Mouse (Mus musculus): ENCODE measurements at regions not wholly inside any gene's neighbourhood (a gene's known extent, or its start where the extent isn't known, plus 50 kb on each side); places are given as distances from the start of the nearest gene placed in this dataset.
A peak's percentile ranks its signal among the peaks of the same experiment; 100 is the strongest.
"Not testable (repeated sequence)": the region's sequence is repeated elsewhere in the genome, so short reads cannot be mapped to it uniquely, and the experiment has no call there.

DNA sequence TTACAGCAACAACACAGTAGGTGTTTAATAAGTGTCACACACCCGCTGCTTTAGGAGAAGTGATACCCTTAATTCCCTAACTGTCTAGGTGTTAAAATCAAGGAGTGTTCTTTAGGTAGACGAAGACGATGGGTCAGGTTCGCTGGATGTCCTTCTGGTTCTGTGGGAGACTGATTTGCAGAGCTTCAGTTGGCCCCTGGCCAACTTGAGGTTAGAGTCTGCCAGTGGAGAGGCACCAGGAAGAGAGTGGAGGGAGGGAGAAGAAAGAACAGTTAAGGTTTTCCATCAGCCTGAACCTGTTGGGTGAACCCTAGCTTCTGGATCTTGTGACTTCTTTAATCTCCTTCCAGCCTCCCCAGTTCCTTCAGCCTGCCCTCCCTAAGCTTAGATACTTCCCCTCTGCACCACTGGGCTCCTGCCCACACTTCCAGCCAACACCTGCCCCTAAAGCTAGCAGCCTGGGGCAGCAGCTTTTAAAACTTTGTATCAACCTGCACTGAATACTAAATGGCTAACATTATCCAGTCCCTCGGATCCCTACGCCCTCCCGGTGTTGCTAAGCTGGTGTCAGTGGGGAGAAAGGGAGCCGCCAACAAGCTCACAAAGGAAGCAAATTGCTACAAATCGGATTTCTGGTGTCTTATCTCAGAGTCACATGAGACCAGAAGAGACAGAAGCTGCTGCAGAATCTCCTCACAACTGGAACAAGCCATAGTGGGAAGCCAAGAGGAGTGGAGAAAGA, 62.1 kb upstream of the Adgrl1 start:
- DNase-seq (ENCODE audit: low spot score) = peak; percentile 87

DNA sequence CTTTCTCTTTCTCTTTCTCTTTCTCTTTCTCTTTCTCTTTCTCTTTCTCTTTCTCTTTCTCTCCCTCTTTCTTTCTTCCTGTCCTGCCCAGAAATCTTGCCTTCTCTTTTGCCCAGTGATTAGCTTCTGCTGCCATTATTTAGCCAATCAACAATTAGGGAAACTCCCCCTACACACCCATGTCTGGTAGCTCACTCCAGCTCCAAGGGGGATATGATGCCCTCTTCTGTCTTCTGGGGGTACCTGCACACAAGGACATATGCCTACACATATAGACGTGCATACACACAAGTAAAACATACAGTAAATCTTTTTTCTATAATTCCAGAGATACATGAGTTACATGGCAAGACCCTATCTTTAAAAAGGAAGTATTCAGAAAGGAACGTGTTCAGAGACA, 70.1 kb upstream of the Adgrl1 start:
- DNase-seq (ENCODE audit: low spot score) = no peak

DNA sequence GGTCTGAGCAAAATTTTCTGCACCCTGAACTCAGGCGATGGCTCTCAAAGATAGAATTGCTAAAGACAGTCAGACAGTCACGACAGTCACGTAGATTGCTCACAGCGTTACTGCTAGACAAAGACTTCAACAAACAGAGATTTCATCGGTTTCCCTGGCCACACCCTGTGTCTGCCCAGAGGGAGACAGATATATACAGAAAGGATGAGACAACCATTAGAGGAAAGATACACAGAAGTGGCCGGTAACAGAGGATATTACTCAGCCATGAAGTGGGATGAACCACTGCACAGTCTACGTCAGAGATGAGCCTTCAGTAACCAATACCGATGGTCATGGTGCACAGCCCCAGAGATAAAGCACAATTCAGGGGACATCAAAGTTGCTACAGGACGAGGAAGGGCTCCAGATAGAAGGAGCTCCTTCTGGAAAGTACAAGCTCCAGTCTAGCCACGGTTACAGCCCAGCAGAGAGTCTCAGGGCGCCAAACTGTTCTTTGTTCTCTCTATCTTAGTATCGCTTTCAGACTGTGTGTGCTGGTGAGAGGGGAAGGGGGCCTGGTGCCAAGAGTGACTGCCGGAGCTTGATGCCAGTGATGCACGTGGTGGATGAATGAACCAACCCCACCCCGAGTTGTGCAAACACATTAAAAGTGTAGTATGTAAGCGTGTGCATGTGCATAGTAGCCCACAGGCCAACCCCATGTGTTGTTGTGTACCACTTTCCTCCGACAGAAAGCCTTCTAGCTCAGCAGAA, 74.8 kb upstream of the Adgrl1 start:
- no peak for DNase-seq (ENCODE audit: low spot score)

DNA sequence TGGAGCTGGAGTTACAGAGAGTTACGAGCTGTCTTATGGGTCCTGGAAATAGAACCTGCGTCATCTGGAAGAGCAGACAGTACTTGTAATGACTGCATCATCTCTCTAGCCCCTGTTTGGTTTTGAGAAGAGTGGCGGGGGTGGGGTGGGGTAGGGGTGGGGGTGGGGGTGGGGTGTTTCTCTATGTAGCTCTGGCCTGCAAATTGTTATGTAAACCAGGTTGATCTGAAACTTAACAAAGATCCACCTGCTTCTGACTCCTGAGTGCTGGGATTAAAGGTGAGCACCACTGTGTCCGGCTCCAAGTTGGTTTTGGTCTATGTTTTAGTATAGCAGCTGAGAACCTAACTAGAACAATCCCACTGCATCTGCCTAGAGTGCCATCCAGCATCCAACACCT, 78.0 kb upstream of the Adgre5 start:
- no peak for DNase-seq (ENCODE audit: low spot score)

DNA sequence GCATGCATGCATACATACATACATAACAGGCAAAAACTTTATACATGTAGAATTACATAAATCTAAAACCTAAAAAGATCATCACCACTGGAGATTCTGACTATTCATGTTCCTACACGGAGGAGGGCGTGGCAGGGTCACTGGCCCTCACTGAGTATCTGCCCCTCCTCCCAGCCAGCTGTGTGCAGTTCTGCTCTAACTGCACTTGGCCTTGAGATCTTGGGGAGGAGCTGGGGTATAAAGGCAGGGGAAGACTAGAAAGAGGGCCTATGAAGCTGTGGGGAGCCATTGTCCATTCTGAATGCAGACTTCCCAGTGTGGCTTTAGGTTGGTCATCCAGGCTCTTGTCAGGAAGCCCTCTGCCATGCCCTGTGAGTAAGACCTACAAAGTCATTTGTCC, 69.5 kb upstream of the Adgre5 start:
- DNase-seq (ENCODE audit: low spot score) = no peak

DNA sequence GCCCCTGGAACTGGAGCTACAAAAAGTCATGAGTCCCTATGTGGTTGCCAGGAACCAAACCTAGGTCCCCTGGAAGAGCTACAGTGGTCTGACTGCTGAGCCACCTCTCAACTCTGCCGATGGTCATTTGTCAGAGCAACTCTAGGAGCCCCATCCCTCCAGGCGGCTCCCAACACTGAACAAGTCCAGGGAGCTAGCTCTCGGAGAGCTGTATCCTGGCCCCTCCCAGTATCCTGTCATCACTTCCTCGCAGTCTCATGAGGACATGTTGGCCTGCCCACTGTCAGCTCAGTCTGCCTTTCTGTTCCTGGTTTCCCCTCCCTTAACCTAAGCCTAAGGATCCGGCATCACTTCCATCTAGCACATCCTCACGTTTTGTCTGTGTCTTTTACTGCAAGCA, 64.5 kb upstream of the Adgre5 start:
- DNase-seq (ENCODE audit: low spot score) = no peak

DNA sequence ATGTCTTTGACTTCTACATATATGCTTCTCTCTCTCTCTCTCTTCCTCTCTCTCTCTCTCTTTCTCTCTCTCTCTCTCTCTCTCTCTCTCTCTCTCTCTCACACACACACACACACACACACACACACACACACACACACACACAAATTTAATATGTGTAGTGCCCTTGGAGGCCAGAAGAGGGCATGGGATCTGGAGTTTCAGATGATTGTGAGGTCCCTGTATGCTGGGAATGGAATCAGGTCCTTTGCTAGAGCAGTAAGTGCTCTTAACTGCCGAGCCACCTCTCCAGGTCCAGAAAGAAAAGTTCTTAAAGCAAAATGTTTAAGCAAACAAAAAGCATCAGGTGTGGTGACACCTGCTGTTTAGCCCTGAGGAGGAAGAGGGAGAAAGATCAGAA, 62.2 kb upstream of the Adgre5 start:
- not testable (repeated sequence) for DNase-seq (ENCODE audit: low spot score)

DNA sequence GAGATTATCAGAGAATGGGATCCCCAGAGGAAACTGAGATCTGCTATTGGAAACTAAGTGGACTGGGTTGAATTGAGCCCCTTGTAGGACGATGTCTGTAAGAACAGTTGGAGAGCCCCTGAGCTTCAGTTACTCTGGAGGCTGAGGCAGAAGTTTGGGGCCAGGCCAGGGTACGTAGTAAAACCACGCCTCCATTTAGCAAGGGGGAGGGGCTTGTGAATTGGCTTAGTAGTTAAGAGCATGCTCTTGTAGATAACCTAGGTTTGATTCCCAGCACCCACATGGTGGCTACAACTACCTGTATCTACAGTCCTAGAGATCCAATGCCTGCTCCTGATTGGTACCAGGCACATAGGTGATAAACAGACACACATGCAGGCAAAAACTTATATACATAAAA, 61.4 kb upstream of the Adgre5 start:
- no peak for DNase-seq (ENCODE audit: low spot score)

DNA sequence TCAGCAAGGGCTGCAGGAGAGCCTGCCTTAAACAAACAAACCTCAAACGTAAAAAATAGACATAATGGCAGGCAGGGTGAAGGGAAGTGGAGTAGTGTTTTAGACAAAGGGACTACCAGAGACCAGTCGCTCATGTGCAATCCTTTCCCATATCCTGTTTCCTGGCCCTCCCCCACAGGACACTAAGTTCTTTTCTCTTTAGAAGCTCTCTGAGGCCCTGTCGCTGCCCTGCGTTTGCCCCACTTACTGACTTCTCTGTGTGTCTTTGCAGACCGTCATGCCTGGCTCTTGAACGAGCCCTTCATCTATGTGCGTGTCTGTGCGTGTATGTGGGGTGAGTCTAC, 58.5 kb upstream of the Adgre5 start:
- no peak for DNase-seq (ENCODE audit: low spot score)

DNA sequence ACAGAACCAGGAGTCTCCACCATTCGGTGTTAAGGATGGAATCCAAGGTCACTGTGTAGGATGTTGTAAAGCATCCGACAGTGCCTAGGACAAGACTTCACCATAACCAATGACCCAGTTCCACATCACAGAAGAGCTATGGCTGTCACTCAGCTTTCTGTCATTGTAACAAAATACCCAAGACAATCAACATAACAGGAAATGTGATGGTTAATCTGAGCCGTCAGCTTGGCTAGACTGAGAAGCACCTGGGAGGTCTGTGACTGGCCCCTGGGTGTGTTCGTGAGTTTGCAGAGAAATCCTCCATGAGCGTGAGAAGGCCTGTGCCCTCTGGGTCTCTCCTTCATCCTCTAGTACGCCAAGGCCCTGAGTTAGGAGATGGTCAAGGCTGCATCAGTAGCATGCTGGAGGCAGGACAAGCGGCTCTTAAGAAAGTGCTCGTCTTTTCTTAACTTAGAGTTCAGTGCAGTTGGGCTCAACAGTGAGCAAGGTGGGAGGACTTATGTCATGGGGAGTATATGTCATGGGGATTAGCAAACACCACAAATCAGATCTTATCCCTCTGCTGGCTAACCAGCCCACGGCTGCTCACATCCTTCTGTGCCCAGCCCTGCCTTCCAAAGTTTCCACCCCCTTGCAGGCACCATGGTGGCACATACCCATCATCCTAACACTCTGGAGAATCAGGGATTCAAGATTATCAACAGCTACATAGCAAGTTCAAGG, 57.9 kb upstream of the Adgre5 start:
- DNase-seq (ENCODE audit: low spot score) = no peak

DNA sequence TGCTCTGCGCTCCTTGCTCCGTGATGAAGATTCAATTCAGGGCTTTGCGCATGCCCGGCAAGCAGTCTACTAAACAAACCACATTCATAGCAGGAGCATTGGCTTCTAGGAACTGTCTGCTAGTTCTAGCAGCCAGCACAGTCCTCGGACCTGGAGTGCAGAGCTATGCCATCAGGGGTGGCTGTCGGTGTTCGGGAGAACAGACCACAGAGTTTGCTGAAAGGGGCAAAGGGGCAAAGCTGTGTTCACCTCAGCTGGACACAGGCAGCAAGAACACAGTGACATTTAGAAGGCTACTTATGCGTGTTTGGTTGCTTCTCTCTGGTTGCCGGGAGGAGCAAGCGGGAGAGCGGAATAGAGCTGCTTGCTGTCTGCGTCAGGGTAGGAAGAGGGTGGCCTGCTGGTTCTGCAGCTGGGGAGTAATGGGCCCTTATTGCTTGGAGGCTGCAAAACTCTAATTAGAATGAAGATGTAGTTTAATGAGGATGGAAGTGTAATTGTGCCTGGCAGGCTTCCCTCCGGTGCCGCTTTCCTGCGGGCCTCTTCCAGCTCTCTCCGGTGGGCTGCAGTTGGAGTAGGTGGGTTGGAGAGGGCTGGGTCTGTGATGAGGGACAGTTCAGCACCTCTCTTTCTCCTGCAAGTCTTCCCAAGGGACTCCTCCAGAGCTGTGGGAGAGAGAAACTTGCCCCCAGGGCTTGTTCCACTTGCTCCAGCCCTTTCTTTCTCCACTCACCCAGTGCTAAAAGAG, 52.5 kb upstream of the Adgre5 start:
- no peak for DNase-seq (ENCODE audit: low spot score)
